Mouse (Mus musculus) stomach, postnatal 0 days (tissue): Measurements from ENCODE around the gene Grpel1.

Source experiments
- CTCF ChIP-seq: IDR thresholded peaks from 2 replicates; pipeline ENCODE4 v1.5.1; 2016; ENCODE audit warnings: antibody characterized with exemption, low read depth, mild to moderate bottlenecking, moderate library complexity
- EP300 ChIP-seq: optimal IDR thresholded peaks from 2 replicates; pipeline ENCODE3; 2016; ENCODE audit warnings: antibody characterized with exemption

DNA sequence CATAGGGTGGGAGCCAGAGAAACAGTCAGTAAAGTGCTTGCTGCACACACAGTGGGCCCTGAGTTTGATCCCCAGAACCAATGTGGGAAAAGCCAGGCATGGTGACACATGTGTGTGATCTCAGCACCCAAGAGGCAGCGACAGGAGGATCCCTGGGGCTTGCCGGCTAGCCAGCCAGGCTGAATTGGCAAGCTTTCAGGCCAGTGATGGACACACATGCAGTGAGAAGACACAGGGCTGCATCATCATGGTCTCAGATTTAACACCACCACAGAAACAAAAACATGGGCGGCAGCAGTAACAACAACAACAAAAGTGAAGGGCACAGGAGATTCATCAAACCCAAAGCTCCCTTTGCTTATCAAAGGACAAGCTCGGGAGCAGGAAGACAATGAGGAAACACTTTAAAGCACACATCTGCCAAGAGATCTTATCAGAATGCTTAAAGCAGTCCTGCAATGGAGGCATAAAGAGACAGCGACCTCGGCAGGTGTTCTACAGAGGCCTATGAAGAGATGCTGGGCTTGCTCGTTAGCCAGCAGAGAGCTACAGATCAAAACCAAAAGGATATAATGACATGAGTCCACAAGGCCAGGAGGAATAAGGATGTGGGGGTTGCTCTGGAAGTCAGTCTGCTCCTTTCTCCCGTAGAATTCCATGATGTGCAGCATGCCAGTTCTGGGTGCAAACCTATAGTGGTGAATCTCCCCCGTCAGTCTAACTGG is 18.5 kb upstream of the Grpel1 start:
- TF ChIP-seq EP300: no peak
- no peak for TF ChIP-seq CTCF
